Mouse (Mus musculus) right cerebral cortex, adult 2 months (tissue): ENCODE results near the gene Epm2aip1.

Source experiments
- DNase-seq, 2 experiments: peaks; one replicate each; pipeline ENCODE4 v3.0.0; 2021 to 2022; ENCODE audit warnings: low spot score in 2 of 2

Epm2aip1 gene

DNA sequence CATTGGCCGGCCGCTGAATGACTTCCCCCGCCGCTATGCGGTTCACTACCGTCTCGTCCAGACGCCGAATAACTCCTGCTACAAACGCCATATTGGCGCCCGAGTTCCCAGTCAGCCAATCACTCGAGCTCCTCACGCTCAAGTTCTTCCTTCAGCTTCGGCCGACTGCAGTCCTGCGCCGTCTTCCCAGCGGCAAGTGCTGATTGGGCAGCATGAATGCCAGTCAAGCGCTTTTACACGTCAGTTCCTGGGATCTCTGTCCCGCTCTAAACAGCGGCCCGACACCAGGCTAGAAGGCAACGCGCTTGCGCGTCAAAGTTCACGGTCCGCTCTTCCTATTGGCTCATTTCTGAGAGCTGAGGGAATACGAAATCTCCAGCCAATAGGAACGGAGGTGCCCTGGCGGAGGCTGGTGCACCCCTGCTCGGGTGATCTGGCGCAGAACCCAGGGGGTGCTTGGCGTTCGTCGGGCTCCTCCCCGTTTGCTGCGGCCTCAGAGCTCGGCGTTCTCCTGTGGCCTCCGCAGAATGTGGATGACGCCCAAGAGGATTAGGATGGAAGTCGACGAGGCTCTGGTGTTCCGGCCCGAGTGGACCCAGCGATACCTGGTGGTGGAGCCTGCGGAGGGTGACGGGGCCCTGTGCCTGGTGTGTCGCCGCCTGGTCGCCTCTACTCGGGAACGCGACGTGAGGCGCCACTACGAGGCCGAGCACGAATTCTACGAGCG is at the start of gene Epm2aip1, which contains the start of gene Mlh1:
Epm2aip1 (plus strand) TSS at position 496 of the 727 bp plus-strand sequence.
Mlh1 (minus strand) TSS at position 358 of the 727 bp plus-strand sequence.
- DNase-seq: peak; percentile 99 to 100

DNA sequence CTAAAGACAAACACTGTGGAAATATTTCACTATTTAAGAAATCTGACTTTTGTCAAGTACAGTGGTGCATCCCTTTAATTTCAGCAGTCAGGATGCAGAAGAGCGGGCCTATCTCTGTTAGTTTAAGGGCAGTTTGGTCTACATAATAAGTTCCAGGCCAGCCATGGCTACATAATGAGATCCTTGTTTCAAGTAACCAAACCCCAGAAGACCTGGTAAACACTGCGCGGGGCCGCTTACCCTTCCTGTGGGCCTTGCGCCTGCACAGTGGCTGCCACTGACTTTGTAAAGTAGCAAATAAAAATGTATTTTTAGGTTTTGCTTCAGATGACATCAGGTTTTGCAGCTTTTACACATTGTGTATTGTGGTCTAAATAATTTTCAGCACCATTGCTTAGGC is 48.3 kb upstream of the Epm2aip1 start:
- DNase-seq: no peak

DNA sequence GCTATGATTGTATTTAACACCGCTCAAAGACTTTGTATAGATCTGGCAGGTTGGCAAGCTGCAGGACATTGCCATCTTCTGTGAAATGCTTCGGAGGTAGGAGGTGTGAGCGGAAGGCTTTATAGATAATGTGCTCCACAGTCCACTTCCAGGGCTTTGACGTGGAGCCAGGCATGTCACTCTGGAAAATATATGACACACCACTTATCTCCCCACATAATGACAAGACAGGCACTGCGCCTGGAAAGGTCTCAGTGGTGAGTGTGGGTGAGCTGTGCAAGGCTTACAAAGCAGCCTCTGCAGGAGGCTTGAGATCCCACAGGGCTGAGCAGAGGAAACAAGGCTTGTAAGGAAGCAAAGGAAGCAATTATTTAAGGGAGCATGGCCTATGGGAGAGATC is 43.3 kb upstream of the Epm2aip1 start:
- no peak for DNase-seq

DNA sequence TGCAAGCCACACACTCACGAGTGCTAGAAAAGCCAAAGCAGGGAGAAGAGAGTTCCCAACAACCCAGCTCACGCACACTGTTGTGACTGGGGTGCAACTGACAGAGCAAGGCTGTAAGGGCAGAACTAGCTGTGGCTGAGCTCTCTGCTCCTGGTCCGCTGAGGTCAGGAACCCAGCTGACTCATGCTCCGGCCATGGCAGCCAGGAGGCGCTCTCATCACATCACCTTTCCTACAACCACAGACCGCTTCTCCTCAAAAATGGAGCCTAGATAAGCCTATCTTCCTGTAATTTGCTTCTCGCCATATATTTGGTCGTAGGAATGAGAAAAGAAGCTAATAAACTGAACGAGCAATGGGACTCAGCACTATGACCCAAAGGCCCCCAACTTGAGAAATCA is 37.0 kb upstream of the Epm2aip1 start:
- no peak for DNase-seq

DNA sequence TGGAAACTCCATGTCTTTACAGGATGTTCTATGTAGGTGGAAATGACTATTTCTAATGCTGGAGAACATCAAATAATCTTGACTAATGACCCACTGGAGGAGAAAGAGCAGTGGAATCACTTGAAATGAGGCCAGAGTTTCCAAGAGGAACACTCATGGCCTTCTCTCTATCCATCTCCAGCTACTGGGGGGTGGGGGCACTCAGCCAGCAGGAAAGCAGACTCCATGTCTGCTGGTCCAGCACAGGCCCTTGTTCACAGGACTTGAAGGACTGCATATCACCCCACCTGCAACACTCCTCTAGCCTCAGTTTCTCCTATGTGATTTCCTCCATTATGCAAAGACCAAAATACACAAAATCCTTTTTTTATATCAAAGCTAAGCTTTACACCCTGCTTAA is 34.0 kb upstream of the Epm2aip1 start:
- no peak for DNase-seq

DNA sequence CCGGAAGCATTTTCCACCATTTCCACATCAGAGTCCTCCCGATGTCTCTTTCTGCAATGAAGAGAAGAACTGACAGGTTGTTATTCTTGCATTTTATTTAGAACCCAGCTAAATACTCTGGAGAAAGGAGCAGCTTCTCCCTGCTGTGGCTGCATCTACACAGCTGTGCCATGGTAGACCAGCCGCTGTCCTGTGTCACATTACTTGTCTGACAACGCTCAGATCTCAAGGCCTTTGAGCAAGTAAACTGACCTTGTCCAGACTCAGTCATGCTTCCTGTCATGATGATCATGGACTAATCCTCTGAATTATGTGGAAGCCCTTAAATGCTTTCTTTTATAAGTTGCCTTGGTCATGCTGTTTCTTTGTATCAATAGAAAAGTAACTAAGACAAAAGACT is 31.9 kb upstream of the Epm2aip1 start:
- DNase-seq: no peak

DNA sequence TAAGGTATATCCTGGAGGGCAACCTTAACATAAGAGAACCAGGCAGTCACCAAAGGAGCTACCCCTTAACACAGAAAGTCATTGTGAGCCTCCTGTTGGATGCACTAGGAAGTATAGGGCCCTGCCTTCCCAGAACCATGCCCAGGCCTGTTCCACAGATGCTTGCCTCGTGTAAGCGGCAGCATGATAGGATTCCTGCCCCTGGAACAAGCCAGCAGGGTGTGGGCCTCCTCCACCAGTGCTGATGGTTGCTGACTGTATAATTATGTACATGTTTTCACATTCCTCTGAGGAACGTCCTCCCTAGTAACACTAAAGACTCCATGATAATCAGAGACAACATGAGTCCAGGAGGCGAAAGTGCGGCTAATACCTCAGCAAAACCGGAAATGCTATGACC is 28.3 kb upstream of the Epm2aip1 start:
- no peak for DNase-seq

DNA sequence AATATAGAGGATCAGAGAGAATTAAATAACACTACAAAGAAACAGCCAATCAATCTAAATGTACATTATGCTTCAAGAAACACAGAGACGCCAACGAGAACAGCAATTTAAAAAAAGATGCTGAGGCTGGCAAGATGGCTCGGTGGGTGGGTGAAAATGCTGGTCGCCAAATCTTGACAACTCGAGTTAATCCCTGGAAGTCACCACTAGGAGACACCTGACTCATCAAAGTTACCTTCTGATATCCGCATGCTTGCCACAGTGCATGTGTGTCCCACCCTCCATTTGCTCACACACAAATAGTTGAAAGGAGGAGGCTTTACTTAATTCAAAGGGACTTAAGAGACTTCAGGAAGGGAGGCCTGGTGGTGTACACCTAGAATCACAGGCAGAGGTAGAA is 26.2 kb upstream of the Epm2aip1 start:
- DNase-seq: no peak

DNA sequence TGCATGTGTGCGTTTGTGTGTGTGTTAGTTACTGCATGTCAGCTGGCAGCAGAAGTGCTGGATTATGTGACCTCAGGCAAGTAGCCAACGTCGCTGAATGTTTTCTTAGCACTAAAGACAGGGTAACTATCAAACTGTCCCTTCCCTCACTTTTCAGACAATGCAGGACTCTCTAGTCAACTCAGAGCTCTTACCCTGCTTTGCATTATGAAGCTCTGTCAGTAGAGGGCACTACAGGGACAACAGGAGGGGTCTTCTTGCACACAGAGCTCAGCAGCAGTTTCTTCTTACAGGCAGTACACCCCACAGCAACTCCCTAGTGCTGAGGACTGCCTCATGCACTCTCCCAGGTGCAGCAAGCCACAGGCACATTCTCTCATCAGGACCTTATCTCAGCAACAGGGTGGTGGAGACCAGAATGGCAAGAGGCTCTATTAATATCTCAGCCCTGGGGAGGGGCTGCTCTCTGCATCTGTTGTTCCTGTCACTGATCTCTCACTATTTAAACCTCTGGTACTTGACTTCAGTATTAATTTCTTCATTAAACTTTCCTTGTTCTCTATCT is 24.0 kb upstream of the Epm2aip1 start:
- DNase-seq: peak in 1 of 2 experiments; percentile 25

DNA sequence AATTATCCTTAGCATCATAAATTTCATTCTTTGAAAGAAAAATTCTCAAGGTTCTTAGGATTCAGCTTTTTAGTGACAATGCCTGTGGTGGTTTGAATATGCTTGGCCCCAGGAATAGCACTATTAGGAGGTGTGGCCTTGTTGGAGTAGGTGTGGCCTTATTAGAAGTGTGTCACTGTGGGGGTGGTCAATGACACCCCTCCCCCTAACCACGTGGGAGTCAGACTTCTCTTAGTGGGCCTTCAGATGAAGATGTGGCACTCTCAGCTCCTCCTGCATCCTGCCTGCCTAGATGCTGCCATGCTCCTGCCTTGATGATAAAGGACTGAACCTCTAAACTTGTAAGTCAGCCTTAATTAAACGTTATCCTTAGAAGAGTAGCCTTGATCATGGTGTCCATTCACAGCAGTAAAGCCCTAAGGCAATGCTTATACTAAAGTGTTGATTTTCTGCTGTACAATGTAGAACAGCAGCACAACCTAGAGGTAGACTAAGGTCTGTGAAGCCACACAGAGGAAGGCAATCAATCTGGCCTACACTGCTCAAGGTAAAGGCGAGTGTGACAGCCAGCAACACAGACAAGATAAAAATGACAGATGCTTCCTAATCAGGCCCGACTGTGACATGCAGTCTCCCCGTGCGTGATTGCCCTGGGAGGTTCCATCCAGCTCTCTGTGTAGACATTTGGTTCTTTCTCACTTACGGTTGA is 19.4 kb upstream of the Epm2aip1 start:
- no peak for DNase-seq

DNA sequence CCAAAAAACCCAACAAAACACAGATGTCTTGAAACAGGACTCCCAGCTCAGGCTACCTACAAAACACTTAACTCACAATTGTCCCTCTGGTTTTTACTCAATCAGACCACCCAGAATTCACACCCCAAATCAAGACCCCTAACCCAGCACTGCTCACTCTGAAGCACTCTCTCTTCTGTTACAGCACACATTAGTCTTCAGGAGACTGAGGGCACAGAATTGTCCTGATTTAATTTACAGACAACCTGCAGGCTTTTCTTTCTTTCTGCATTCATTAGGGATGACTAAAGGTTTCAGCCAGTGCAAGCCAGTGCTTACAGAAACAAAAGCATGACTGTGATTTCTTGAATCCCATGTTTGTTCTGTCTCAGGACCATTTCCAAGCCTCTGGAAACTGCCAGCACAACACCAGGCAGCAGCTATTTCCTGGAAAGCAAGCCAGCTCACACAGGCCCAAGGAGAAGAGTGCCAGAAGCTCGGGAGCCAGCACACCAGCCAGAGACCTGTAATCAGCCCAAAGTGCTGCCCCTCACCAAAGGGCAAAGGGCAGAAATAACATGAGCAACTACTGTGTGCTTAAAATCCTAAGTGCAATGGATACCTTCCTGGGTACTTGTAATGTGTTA is 11.3 kb upstream of the Epm2aip1 start:
- no peak for DNase-seq

DNA sequence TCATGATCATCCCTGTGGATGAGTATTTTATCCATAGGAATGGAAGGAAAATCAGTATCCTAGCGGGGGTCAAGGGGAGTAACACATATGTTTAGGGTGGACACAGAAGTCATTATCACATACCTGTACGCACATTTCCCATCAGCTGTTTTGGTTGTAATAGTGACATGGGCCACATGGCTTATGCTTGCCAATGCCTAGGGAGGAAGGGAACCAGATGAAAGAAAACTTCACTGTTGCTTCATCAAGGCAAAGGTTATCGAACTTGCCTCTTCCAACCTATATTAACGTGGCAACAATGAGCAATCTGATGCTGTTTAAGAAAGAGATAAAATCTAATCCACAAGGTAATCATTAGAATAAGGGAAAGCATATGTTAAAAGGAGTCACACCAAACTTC is 10.4 kb upstream of the Epm2aip1 start:
- DNase-seq: no peak

DNA sequence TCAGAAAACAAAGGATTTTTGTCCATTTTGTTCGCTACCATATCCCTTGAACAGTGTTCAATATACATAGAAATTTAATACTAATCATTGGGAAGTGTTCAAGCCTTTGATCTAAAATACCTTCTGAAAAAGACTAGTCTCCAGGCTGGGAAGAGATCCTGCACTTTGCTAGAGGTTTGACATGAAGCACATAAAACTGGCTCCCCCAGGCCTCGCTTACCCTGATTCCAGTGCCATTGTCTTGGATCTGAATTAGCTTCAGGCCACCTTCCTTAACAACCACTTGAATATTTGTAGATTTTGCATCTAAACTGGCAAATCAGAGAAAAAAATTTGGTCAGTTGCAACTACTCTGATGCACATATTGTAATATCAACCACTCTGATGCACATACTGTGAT is 3.7 kb upstream of the Epm2aip1 start:
- DNase-seq: no peak

DNA sequence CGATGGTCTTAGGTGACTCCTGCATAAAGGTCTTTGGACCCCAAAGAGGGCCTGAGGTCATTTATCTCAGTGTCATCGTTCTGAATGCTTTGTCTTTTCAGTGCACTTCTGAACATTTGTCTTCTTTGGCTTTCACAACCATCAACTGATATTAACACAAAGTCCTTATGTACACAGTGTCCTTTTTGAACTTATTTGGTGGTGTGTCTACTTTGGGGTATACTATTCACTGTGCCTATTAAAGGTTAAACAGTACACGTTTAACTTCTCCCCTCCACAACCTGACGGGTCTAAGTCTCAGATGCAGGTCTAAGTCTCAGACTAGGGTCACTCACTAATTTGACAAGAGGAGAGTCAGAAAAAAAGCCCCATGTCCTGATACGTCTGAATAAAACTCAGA is 1.1 kb upstream of the Epm2aip1 start:
- no peak for DNase-seq

DNA sequence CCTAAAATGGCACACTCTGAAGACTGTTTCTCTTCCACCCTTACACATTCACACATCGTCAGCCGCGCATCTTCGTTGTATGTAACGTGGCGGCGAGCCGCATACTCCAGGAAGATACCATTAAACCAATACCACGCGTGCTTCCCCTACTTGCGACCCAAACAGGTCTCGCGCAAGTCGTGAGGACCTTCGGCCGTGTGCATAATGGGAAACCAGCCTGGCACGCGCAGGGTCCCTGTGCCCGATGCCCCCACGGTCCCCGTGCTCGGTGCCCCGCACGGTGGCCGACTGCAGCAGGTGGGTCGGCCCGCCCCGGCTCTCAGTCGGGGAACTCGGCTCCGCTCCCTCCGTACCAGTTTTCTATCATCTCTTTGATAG is 684 bp upstream of the Epm2aip1 start:
- DNase-seq: no peak

DNA sequence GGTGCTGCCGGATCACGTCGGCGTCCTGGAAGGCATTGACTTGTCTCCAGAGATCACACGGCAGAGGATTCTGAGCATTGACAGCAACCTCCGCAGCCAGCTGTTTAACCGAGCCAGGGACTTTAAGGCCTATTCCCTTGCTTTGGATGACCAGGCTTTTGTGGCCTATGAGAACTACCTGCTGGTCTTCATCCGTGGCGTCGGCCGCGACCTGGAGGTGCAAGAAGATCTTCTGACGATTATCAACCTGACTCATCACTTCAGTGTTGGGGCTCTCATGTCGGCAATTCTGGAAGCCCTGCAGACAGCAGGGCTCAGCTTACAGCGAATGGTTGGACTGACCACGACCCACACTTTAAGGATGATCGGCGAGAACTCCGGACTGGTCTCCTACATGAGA is 627 bp downstream of the Epm2aip1 start:
- DNase-seq: peak in 1 of 2 experiments; percentile 22

DNA sequence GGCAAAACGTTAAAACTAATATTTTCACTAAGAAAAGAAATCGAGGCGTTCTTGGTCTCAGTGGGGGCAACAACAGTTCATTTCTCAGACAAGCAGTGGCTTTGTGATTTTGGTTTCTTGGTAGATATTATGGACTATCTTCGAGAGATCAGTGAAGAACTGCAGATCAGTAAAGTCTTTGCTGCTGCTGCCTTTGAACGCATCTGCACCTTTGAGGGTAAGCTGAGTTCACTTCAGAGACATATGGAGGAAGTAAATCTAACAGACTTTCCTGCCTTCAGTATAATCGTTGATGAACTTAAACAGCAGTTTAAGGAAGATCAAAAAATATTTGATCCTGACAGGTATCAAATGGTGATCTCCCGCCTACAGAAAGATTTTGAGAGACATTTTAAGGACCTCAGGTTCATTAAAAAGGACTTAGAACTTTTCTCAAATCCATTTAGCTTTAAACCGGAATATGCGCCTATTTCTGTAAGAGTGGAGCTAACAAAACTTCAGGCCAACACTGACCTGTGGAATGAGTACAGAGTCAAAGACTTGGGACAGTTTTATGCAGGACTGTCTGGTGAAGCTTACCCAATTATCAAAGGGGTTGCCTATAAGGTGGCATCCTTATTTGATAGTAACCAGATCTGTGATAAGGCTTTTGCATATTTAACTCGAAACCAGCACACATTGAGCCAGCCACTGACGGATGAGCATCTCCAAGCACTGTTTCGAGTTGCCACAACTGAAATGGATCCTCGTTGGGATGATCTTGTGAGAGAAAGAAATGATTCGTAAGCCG is 1.5 kb downstream of the Epm2aip1 start:
- no peak for DNase-seq

DNA sequence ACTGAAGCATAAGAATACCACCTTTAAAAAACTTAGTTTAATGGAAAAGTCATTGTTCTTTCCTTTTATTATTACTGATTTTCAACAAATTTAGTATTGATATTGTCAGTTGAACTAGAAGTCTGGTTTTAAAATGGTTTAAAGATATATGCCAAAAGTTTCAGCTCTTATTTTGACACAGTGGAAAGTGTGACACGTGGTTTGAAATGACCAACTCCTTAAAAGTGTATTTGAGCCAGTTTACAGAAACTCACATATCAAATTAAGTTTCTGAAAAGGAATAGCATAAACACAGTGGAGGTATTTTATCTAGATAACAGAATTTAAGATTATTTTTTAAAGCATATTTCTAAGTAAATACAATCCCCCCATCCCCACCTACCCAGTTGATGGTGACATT is 2.2 kb downstream of the Epm2aip1 start:
- no peak for DNase-seq

DNA sequence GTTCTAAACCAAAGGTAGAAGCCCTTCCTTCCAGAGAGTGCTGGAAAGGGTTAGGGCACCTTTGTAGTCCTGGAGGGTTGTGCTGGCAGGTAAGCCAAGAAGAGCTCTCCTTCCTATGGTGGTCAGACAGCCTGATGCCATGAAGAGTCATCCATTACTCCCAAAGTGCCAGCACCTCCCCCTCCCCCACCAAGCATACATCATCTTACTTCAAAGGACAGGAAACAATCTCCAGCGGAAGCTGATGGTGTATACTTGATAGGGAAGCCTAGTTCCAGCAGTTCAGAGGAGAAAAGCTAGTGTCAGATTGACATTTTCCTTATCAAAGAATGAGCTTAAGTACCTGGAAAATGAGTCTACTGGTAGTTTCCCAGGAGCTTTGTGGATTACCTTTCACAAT is 3.4 kb downstream of the Epm2aip1 start:
- DNase-seq: no peak

DNA sequence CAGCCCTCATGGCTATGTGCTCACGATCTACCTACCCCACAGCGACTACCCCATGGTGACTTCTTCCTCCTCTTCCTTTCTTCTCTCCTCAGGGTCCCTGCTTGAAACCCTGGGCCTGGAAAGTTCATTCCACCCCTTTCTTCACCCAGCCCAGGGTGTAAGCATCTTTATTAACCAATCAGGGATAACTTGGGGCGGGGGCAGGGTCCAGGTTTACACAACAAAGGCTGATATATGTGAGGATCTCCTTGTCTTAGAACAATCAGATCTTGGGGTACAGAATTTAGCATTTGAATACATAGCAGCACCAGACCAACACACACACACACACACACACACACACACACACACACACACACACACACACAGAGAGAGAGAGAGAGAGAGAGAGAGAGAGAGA is 13.3 kb downstream of the Epm2aip1 start:
- DNase-seq: no peak

DNA sequence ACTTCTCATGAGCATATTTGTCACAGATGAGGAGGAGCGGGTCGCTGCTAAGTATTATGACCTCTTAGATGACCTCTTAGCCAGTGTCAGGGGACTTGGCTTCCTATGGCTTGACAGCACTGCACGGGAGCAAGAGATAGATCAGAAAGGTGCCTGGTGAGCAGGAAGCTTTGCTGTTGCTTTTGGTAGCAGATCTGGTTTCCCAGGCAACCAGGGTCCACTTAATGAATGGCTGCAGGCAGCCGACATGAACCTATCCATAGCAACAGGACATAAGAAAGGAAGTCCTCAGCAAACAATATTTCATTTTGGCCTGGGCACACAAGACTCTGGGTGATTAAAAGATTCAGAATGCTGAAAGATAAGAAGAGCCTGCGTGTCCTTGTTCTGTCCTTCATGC is 13.9 kb downstream of the Epm2aip1 start:
- DNase-seq: no peak

DNA sequence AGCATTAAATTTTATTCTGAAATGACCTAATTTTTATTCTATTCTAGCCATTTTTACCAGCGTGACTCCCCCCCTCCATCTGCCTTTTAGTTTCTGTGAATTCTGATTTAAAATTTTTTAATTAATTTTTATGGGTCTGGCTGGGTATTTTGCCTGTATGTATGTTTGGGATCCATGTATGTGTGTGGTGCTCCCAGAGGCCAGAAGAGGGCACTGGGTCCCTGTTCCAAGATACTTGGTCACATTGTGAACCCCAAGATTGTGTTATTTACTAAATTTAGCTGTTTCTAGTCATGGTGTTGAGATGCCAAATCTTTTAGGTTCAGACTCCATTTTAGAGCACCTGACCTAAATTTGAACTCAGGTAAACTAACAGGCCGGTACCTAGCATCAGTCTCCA is 14.7 kb downstream of the Epm2aip1 start:
- DNase-seq: no peak
